Mouse (Mus musculus) embryonic facial prominence, embryonic 12.5 days (tissue): ENCODE results near the gene Cend1. TPM values are rescaled to one million over a fixed set of nuclear protein-coding genes. Genes with fewer than 3 reads are reported as not detected.
A peak's percentile ranks its signal among the peaks of the same experiment; 100 is the strongest.

Experiments used
- ATAC-seq: fragments of 200-750 bp; cut with Nextera tagmentation; 2 replicates; pipeline ENCODE4 v1.8.0; 2017; ENCODE audit not compliant: insufficient number of reproducible peaks, insufficient read depth, low FRiP score, low TSS enrichment
- H3K27ac ChIP-seq: fragments of 300-500 bp; sonication (generic); 2 replicates; pipeline ENCODE4 v1.5.1; 2016; ENCODE audit warnings: mild to moderate bottlenecking
- H3K27me3 ChIP-seq: fragments of 300-500 bp; sonication (generic); 2 replicates; pipeline ENCODE4 v1.6.1; 2016; ENCODE audit warnings: mild to moderate bottlenecking, moderate library complexity
- H3K36me3 ChIP-seq: fragments of 300-500 bp; sonication (generic); 2 replicates; pipeline ENCODE4 v1.6.1; 2016; ENCODE audit warnings: mild to moderate bottlenecking
- H3K4me1 ChIP-seq: fragments of 300-500 bp; sonication (generic); 2 replicates; pipeline ENCODE4 v1.6.1; 2016
- H3K4me2 ChIP-seq: fragments of 300-500 bp; sonication (generic); replicated peaks from 2 replicates; pipeline ENCODE4 v1.6.1; 2016; ENCODE audit warnings: mild to moderate bottlenecking, moderate library complexity
- H3K4me3 ChIP-seq: fragments of 300-500 bp; sonication (generic); 2 replicates; pipeline ENCODE4 v1.5.1; 2016; ENCODE audit warnings: mild to moderate bottlenecking
- H3K9ac ChIP-seq: fragments of 300-500 bp; sonication (generic); 2 replicates; pipeline ENCODE4 v1.6.1; 2016; ENCODE audit warnings: mild to moderate bottlenecking, moderate library complexity
- H3K9me3 ChIP-seq: fragments of 300-500 bp; sonication (generic); 2 replicates; pipeline ENCODE4 v1.6.1; 2016; ENCODE audit warnings: mild to moderate bottlenecking, moderate library complexity
- WGBS: fragments of 180-500 bp; shearing (Covaris S2); methylation state at CpG from one replicate; pipeline ENCODE4 v1.1.7; 2016; 5-methylcytosine and 5-hydroxymethylcytosine counted together
- polyA plus RNA-seq: library from polyadenylated mRNA; unstranded; fragments of >200 nt; fragmentation: Nextera tagmentation; extraction: Ambion mirVana; gene quantifications from 2 replicates; pipeline ENCODE4 v1.2.1, GENCODE M21; 2016

Cend1 gene
- polyA plus RNA-seq, 1 experiment from 2014 or later = 7.4 TPM

DNA sequence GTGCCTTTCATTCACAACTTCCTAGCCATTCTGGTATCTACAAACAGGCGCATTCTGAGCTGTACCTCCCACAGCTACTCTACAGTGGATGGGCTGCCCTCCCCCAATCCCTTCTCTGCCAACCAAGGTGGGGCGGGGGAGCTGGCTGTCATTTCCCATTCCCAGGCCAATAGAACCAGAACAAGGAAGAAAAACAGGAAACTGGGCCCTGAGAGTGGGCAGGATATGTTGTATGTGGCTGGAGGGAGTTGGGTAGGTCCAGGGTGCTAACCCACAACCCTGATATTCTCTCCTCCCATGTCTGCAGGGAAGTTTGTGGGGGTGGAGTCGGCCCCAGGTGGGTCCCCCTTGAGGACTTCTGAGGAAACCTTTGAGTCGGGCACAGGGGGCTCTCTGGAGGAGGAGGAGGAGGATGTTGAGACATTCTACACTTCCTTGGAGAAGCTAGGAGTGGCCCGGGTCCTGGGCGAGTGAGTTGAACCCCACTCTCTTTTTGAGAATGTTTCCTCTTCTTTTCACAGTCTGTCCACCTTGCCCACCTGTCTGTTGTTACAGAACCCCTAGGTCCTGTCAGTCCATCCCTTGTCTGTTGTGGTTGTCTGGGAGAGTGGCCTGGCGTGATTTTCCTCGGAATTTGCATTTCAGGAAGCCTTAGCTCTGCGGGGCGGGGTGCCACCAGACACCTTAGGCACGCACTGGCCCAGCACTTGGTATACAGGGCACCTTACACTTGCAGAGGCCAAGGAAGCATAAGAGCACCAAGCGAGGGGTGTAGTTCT is 34.7 kb upstream of the Cend1 start:
- Histone ChIP-seq H3K9ac (peak overlapping the region; percentile 43; the same call in 1 of the 2 replicates), H3K4me1 (peaks cover 42% of the 10 kb centered on the region), H3K4me2 (peak overlapping the region; percentile 44), H3K36me3 (no peaks in the 10 kb centered on the region), H3K27ac (0 out of 2 replicates have a peak overlapping the region, but pooled peaks have one; percentile 36), H3K9me3 (no peaks in the 10 kb centered on the region), H3K27me3 (peaks cover 72% of the 10 kb centered on the region), H3K4me3 (peak overlapping the region; percentile 20; the same call in 1 of the 2 replicates)
- ATAC-seq = no peak
- WGBS = 24% methylated on average over 12 of the region's 12 CpGs

DNA sequence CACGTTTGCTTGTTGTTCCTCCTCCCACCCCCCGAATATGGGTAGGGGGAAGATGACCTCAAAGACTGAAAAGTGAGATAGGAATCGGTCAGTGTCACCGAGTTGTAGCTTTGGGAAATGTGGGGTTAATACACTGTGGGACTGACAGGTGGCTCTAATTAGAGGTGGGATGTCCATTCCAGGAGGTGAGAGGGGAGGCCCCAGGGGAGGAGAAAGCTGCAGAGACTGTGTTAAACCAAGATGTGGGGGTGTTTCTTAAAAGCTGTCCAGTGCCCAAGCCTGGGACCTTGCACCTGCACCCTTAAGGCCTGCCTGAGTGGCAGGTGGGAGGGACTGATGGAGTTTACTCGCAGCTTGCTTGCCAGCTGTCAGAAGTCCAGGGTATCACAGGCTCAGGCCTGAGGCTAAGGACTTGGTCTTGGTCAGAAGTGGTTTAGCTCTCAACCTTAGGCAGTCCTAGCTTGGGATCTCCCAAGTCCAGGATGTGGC is 33.1 kb upstream of the Cend1 start:
- H3K9ac ChIP-seq = peak overlapping the region; percentile 41; the same call in 1 of the 2 replicates
- H3K4me2 ChIP-seq = peak overlapping the region; percentile 61
- H3K36me3 ChIP-seq = no peaks in the 10 kb centered on the region
- H3K27me3 ChIP-seq = peaks cover 81% of the 10 kb centered on the region
- no peaks in the 10 kb centered on the region for H3K9me3 ChIP-seq
- no peak overlapping the region for H3K27ac ChIP-seq
- no peak for ATAC-seq
- whole genome bisulfite sequencing = 7% methylated on average over 5 of the region's 5 CpGs
- H3K4me3 ChIP-seq = no peak overlapping the region
- H3K4me1 ChIP-seq = peaks cover 32% of the 10 kb centered on the region

DNA sequence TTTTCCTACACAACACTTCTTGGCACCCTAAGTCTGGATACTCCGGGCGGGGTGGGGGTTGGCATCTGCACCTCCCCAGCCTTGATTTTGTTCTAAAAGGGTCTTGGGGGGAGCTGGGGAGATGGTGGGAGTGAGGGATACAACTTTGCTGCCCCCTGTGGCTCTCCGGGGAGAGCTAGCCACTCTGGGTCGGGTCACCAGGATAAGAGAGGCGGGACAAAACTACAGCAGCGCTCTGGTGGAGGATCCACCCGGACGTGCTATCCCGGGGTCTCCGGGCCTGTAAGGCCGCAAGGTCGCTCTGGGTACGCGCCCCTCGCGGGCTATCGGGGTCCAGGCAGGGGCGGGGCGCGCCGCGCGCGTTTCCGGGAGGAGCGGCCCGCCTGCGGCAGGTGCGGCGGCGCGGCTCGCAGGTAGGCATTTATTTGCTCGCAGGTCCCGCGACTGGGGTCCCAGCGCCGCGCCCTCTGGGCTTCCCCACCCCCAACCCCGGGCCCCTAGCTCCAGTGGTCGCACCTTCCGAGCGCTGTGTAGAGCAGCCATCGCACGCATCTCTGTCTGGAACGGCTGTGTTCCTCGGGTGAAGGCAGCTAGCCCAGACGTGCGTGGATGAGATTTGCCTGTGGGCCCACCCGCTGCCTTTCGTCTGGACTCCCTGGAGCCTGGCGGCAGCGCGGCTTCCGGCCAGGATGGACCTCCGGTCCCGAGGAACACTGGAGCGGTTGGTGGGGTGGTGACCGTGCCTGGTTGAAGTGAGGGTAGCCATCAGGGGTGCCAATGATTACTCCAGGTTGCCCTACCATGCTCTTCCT is 32.4 kb upstream of the Cend1 start:
- H3K27me3 ChIP-seq = peaks cover 86% of the 10 kb centered on the region
- H3K4me3 ChIP-seq = peak overlapping the region; percentile 35
- no peak overlapping the region for H3K27ac ChIP-seq
- no peaks in the 10 kb centered on the region for H3K36me3 ChIP-seq
- ATAC-seq = no peak
- peak overlapping the region; percentile 41; the same call in 1 of the 2 replicates for H3K9ac ChIP-seq
- peak overlapping the region; percentile 61 for H3K4me2 ChIP-seq
- 2% methylated on average over 59 of the region's 59 CpGs for WGBS
- peaks cover 32% of the 10 kb centered on the region for H3K4me1 ChIP-seq
- H3K9me3 ChIP-seq = no peaks in the 10 kb centered on the region

DNA sequence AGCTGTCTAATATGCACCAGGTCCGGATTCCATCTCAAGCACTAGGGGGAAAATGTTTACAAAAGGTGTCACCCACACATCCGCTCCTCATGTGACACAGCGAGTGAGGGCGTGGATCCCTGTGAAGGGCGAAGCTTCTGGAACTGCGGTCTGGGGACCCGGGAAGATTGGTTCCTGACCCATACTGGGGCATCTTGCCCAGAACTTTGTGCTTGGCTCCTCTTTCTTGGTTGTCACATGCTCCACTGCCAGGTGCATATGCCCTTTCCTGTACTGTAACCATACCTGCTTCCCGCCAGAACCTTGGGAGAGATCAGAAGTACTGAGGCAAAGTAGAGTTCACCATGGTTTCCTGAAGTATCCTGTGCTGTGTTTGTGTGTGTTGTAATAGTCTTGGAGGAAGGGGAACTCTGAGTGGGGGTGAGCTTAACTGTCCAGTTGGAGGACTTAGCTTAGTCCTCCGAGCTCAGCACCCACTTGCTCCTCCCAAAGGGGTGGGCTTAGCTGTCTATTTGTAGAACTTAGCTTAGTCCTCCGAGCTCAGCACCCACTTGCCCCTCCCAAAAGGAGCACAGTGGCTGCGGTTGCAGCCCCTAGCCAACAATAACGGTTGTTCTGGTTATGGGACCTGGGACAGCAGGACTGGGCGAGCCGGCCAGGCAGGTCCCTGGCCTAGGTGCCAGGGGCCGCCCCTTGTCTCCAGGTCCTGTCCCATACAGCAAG is 31.3 kb upstream of the Cend1 start, which contains the start of gene Cracr2b:
Gene Cracr2b, plus strand, starts transcription at position 704 of the 723 bp plus-strand sequence.
- Histone ChIP-seq H3K9ac (peak within 1 kb of the TSS; percentile 41; the same call in 1 of the 2 replicates), H3K4me1 (peaks cover 39% of the 10 kb centered on the region), H3K4me2 (peak within 1 kb of the TSS; percentile 61), H3K36me3 (no peaks in the 10 kb centered on the region), H3K4me3 (peak within 1 kb of the TSS; percentile 35), H3K27me3 (peaks cover 80% of the 10 kb centered on the region), H3K9me3 (no peaks in the 10 kb centered on the region), H3K27ac (no peak within 1 kb of the TSS)
- 61% methylated on average over 15 of the region's 15 CpGs for WGBS
- ATAC-seq = no peak

DNA sequence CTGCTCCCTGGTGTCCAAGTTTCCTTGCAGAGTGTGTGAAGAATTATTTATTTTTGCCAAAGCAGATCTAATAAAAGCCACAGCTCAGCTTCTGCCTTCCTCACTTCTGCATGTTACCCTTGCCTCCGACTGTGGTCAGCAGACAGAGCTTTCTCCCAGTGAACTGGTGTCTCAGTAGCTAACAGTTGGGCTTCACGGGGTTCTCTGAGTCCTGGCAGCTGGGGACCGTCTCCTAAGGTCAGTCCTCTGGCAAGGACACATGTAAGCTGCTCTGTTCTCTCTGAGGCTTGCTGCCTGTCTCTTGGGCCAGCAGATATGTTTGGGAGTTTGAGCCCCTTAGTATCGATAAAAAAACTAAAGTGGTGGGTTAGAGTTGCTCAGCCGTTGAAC is 30.7 kb upstream of the Cend1 start:
- WGBS = 67% methylated on average over 5 of the region's 5 CpGs
- Histone ChIP-seq H3K4me3 (no peak overlapping the region), H3K9me3 (no peaks in the 10 kb centered on the region), H3K27me3 (peaks cover 74% of the 10 kb centered on the region), H3K4me1 (peaks cover 37% of the 10 kb centered on the region), H3K27ac (no peak overlapping the region), H3K4me2 (no peak overlapping the region), H3K36me3 (no peaks in the 10 kb centered on the region), H3K9ac (no peak overlapping the region)
- no peak for ATAC-seq

DNA sequence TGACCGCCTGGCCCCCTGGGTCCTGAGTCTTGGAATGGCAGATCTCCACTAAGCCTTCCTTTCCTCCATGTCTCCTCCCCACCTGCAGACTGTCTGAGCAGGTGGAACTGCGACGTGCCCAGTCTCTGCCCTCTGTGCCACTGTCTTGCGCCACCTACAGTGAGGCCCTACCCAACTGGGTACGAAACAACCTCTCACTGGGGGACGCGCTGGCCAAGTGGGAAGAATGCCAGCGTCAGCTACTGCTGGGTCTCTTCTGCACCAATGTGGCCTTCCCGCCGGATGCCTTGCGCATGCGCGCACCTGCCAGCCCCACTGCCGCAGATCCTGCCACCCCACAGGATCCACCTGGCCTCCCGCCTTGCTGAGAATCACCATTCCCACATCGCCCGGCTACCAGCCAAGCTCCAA is 30.0 kb upstream of the Cend1 start:
- no peak overlapping the region for H3K9ac ChIP-seq
- no peak overlapping the region for H3K4me2 ChIP-seq
- ATAC-seq = no peak
- peaks cover 30% of the 10 kb centered on the region for H3K4me1 ChIP-seq
- WGBS = 87% methylated on average over 17 of the region's 17 CpGs
- H3K27me3 ChIP-seq = peaks cover 67% of the 10 kb centered on the region
- H3K9me3 ChIP-seq = no peaks in the 10 kb centered on the region
- H3K36me3 ChIP-seq = no peaks in the 10 kb centered on the region
- H3K27ac ChIP-seq = no peak overlapping the region
- H3K4me3 ChIP-seq = no peak overlapping the region

DNA sequence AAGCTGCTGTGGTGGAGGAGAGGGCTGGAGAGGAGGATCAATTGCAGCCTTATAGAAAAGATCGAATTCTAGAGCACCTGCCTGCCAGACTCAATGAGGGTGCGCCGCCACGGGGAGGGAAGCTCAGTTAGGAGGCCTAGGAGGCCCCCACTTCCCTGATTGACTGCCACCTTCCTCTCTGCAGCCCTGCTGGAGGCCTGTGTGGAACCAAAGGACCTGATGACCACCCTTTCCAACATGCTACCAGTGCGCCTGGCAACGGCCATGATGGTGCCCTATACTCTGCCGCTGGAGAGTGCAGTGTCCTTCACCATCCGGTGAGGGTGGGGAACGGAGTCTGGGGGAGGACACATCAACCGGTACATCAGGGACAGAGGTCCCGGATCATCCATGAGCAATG is 29.4 kb upstream of the Cend1 start:
- Histone ChIP-seq H3K27ac (no peak overlapping the region), H3K9me3 (no peaks in the 10 kb centered on the region), H3K4me2 (no peak overlapping the region), H3K27me3 (peaks cover 61% of the 10 kb centered on the region), H3K9ac (no peak overlapping the region), H3K4me1 (peaks cover 26% of the 10 kb centered on the region), H3K36me3 (no peaks in the 10 kb centered on the region), H3K4me3 (no peak overlapping the region)
- WGBS = 92% methylated on average over 11 of the region's 11 CpGs
- no peak for ATAC-seq

DNA sequence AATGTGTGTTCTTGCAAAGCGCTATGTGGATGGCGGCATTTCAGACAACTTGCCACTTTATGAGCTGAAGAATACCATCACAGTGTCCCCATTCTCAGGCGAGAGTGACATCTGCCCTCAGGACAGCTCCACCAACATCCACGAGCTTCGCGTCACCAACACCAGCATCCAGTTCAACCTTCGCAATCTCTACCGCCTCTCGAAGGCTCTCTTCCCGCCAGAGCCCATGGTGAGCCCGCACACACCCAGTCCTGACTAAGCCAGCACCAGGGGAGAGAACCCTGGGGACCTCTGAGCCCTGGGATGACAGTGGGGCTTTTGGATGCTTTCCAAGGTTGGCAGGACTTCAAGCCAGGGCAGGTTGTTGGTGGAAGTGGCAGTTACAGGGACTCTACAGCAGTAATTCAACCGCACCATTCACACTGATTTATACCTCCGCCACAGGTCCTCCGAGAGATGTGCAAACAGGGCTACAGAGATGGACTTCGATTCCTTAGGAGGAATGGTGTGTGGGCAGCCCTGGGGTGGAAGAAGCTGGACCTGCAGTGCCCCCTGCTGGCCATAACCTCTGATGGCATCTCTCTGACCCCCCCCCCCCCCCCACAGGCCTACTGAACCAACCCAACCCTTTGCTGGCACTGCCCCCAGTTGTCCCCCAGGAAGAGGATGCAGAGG is 28.8 kb upstream of the Cend1 start:
- Histone ChIP-seq H3K36me3 (no peaks in the 10 kb centered on the region), H3K27me3 (peaks cover 56% of the 10 kb centered on the region), H3K4me3 (no peak overlapping the region), H3K4me1 (peaks cover 25% of the 10 kb centered on the region), H3K9me3 (no peaks in the 10 kb centered on the region), H3K4me2 (no peak overlapping the region), H3K9ac (no peak overlapping the region), H3K27ac (no peak overlapping the region)
- no peak for ATAC-seq
- 71% methylated on average over 15 of the region's 15 CpGs for WGBS

DNA sequence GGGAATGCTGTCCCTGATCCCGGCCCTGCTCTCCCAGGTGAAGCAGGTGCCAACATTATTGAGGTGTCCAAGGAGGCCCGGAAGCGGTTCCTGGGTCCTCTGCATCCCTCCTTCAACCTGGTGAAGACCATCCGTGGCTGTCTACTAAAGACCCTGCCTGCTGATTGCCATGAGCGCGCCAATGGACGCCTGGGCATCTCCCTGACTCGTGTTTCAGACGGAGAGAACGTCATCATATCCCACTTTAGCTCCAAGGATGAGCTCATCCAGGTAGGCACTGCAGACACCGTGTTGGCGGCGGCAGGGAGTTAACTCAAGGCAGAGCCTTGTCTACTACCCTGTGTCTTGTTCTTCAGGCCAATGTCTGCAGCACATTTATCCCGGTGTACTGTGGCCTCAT is 27.9 kb upstream of the Cend1 start:
- 90% methylated on average over 14 of the region's 14 CpGs for WGBS

DNA sequence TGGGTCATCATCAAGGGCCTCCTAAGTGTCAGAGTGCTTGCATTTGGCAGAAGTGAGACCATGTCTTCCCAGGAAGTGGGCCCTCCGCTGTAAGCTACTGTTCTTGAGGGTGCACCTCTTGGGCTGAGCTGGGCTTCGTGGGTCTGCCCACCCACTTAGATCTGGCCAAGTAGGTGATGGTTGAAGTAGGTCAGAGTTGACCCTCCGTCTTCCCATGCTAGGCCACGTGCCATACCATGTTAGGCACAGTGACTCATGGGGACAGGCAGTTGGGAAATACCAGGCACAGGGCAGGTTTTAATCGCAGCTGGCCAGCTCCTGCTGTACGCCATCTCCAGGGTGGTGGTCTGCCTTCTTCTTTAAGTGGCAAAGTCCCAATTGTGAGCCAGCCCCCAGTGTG is 27.4 kb upstream of the Cend1 start:
- Histone ChIP-seq H3K9me3 (no peaks in the 10 kb centered on the region), H3K27ac (no peak overlapping the region), H3K4me1 (peaks cover 17% of the 10 kb centered on the region), H3K27me3 (peaks cover 42% of the 10 kb centered on the region), H3K4me3 (no peak overlapping the region), H3K9ac (no peak overlapping the region), H3K36me3 (peaks cover 7% of the 10 kb centered on the region), H3K4me2 (no peak overlapping the region)
- 86% methylated on average over 6 of the region's 6 CpGs for WGBS
- ATAC-seq = no peak

More for the DNA sequence above, 27.9 kb upstream of the Cend1 start:
- peaks cover 47% of the 10 kb centered on the region for H3K27me3 ChIP-seq
- H3K9ac ChIP-seq = no peak overlapping the region
- no peaks in the 10 kb centered on the region for H3K9me3 ChIP-seq
- no peak overlapping the region for H3K4me3 ChIP-seq
- H3K27ac ChIP-seq = no peak overlapping the region
- H3K36me3 ChIP-seq = peaks cover 2% of the 10 kb centered on the region
- no peak overlapping the region for H3K4me2 ChIP-seq
- H3K4me1 ChIP-seq = peaks cover 22% of the 10 kb centered on the region
- no peak for ATAC-seq
